Mouse (Mus musculus) MEL (cell line): ENCODE measurements around the gene Ddx18. TPM values are rescaled to one million over a fixed set of nuclear protein-coding genes. Genes with fewer than 3 reads are reported as not detected.

Source experiments
- DNase-seq: peaks from one replicate; pipeline ENCODE4 v3.0.0; 2011; ENCODE audit warnings: low read depth, low spot score
- H3K27ac ChIP-seq: 2 replicates; pipeline ENCODE4 v1.5.1; 2012; ENCODE audit warnings: low read depth, mild to moderate bottlenecking, control low read depth, low read length, moderate library complexity; ENCODE audit not compliant: control insufficient read depth
- H3K27me3 ChIP-seq, 2 experiments: fragments of 150-350 bp in 1 of 2; sonication (generic) in 1 of 2; 2 replicates each; pipeline ENCODE4 v1.6.1; 2012; ENCODE audit warnings: low read length in 2 of 2, mild to moderate bottlenecking in 2 of 2, improper control_type of control experiment in 1 of 2, moderate library complexity in 1 of 2; ENCODE audit not compliant: insufficient read depth in 2 of 2, control insufficient read depth in 1 of 2
- H3K36me3 ChIP-seq, 2 experiments: 2 replicates each; pipeline ENCODE4 v1.6.1; 2012 to 2014; ENCODE audit warnings: low read length in 2 of 2, improper control_type of control experiment in 1 of 2, inconsistent platforms in 1 of 2, mild to moderate bottlenecking in 1 of 2; ENCODE audit not compliant: insufficient read depth in 2 of 2, control insufficient read depth in 1 of 2
- H3K4me1 ChIP-seq, 2 experiments: fragments of 150-350 bp in 1 of 2; sonication (generic) in 1 of 2; 2 replicates each; pipeline ENCODE4 v1.6.1; 2012; ENCODE audit warnings: low read length in 2 of 2, improper control_type of control experiment in 1 of 2, mild to moderate bottlenecking in 1 of 2; ENCODE audit not compliant: insufficient read depth in 2 of 2, control insufficient read depth in 1 of 2
- H3K4me3 ChIP-seq, 2 experiments: fragments of 150-350 bp in 1 of 2; sonication (generic) in 1 of 2; 2 replicates each; pipeline ENCODE4 v1.5.1; 2012; ENCODE audit warnings: low read depth in 2 of 2, low read length in 2 of 2, mild to moderate bottlenecking in 2 of 2, moderate library complexity in 2 of 2, control low read depth in 1 of 2, improper control_type of control experiment in 1 of 2; ENCODE audit not compliant: control insufficient read depth in 1 of 2, insufficient read depth in 1 of 2
- H3K79me2 ChIP-seq: 2 replicates; pipeline ENCODE4 v1.6.1; 2012; ENCODE audit warnings: mild to moderate bottlenecking, low read length, moderate library complexity; ENCODE audit not compliant: control insufficient read depth, poor library complexity, insufficient read depth
- H3K9ac ChIP-seq: 2 replicates; pipeline ENCODE4 v1.6.1; 2012; ENCODE audit warnings: low read depth, mild to moderate bottlenecking, control low read depth, low read length, moderate library complexity; ENCODE audit not compliant: control insufficient read depth, poor library complexity, severe bottlenecking
- H3K9me3 ChIP-seq: fragments of 150-350 bp; sonication (generic); replicated peaks from 2 replicates; pipeline ENCODE4 v1.6.1; 2012; ENCODE audit warnings: mild to moderate bottlenecking, low read length, improper control_type of control experiment, moderate library complexity; ENCODE audit not compliant: insufficient read depth
- CHD2 ChIP-seq: IDR thresholded peaks from 2 replicates; pipeline ENCODE4 v1.6.1; 2011; ENCODE audit warnings: low read length, improper control_type of control experiment
- CTCF ChIP-seq, 3 experiments: IDR thresholded peaks in 2 of 3; conservative IDR thresholded peaks in 1 of 3; 2 replicates each; pipeline ENCODE4 v1.5.1; 2011 to 2012; ENCODE audit warnings: low read length in 3 of 3, low read depth in 2 of 3, mild to moderate bottlenecking in 2 of 3, improper control_type of control experiment in 1 of 3, inconsistent platforms in 1 of 3, mixed read lengths in 1 of 3, moderate library complexity in 1 of 3; ENCODE audit not compliant: control insufficient read depth in 1 of 3, insufficient read depth in 1 of 3, poor library complexity in 1 of 3, severe bottlenecking in 1 of 3
- E2F4 ChIP-seq: IDR thresholded peaks from 2 replicates; pipeline ENCODE4 v1.6.1; 2011; ENCODE audit warnings: low read depth, low read length, improper control_type of control experiment, borderline replicate concordance
- ELF1 ChIP-seq: IDR thresholded peaks from 2 replicates; pipeline ENCODE4 v1.6.1; 2014; ENCODE audit warnings: low read depth, mild to moderate bottlenecking, inconsistent platforms, low read length, improper control_type of control experiment, moderate library complexity
- ETS1 ChIP-seq: IDR thresholded peaks from 2 replicates; pipeline ENCODE4 v1.6.1; 2012; ENCODE audit warnings: low read depth, mild to moderate bottlenecking, inconsistent platforms, low read length, improper control_type of control experiment, moderate library complexity
- GABPA ChIP-seq: IDR thresholded peaks from 2 replicates; pipeline ENCODE4 v1.6.1; 2012; ENCODE audit warnings: low read depth, mild to moderate bottlenecking, inconsistent platforms, low read length, improper control_type of control experiment, moderate library complexity
- HCFC1 ChIP-seq: IDR thresholded peaks from 2 replicates; pipeline ENCODE4 v1.6.1; 2012; ENCODE audit warnings: low read depth, mild to moderate bottlenecking, inconsistent platforms, low read length, improper control_type of control experiment, moderate library complexity
- JUND ChIP-seq: IDR thresholded peaks from 2 replicates; pipeline ENCODE4 v1.6.1; 2011; ENCODE audit warnings: low read depth, mild to moderate bottlenecking, improper control_type of control experiment, low read length
- MAFK ChIP-seq: IDR thresholded peaks from 2 replicates; pipeline ENCODE4 v1.6.1; 2011; ENCODE audit warnings: low read depth, mild to moderate bottlenecking, low read length, improper control_type of control experiment, borderline replicate concordance
- MEF2A ChIP-seq: IDR thresholded peaks from 2 replicates; pipeline ENCODE4 v1.6.1; 2014; ENCODE audit warnings: low read depth, mild to moderate bottlenecking, inconsistent platforms, low read length, improper control_type of control experiment; ENCODE audit not compliant: poor library complexity, insufficient replicate concordance, severe bottlenecking; ENCODE audit errors: extremely low read depth
- MXI1 ChIP-seq: IDR thresholded peaks from 2 replicates; pipeline ENCODE4 v1.6.1; 2011; ENCODE audit warnings: mild to moderate bottlenecking, low read depth, low read length, improper control_type of control experiment
- MYB ChIP-seq: IDR thresholded peaks from 2 replicates; pipeline ENCODE4 v1.6.1; 2011; ENCODE audit warnings: mild to moderate bottlenecking, low read depth, low read length, improper control_type of control experiment
- NELFE ChIP-seq: IDR thresholded peaks from 2 replicates; pipeline ENCODE4 v1.6.1; 2011; ENCODE audit warnings: low read depth, low read length, improper control_type of control experiment
- POLR2AphosphoS2 ChIP-seq: IDR thresholded peaks from 2 replicates; pipeline ENCODE4 v1.6.1; 2011; ENCODE audit warnings: low read length, improper control_type of control experiment
- RCOR1 ChIP-seq: IDR thresholded peaks from 2 replicates; pipeline ENCODE4 v1.6.1; 2012; ENCODE audit warnings: low read depth, mild to moderate bottlenecking, inconsistent platforms, low read length, improper control_type of control experiment
- SMC3 ChIP-seq: IDR thresholded peaks from 2 replicates; pipeline ENCODE4 v1.6.1; 2011; ENCODE audit warnings: low read depth, low read length, improper control_type of control experiment
- TCF12 ChIP-seq: IDR thresholded peaks from 2 replicates; pipeline ENCODE4 v1.6.1; 2014; ENCODE audit warnings: low read depth, mild to moderate bottlenecking, inconsistent platforms, low read length, improper control_type of control experiment, moderate library complexity
- UBTF ChIP-seq: IDR thresholded peaks from 2 replicates; pipeline ENCODE4 v1.6.1; 2012; ENCODE audit warnings: low read depth, mild to moderate bottlenecking, inconsistent platforms, low read length, improper control_type of control experiment, moderate library complexity, borderline replicate concordance; ENCODE audit not compliant: insufficient read depth
- USF1 ChIP-seq: IDR thresholded peaks from 2 replicates; pipeline ENCODE4 v1.6.1; 2014; ENCODE audit warnings: low read depth, mild to moderate bottlenecking, inconsistent platforms, low read length, improper control_type of control experiment, moderate library complexity
- USF2 ChIP-seq, 2 experiments: IDR thresholded peaks; 2 replicates each; pipeline ENCODE4 v1.6.1; 2011 to 2012; ENCODE audit warnings: improper control_type of control experiment in 2 of 2, low read length in 2 of 2, borderline replicate concordance in 1 of 2, inconsistent platforms in 1 of 2, low read depth in 1 of 2, mild to moderate bottlenecking in 1 of 2; ENCODE audit not compliant: insufficient read depth in 1 of 2
- ZKSCAN1 ChIP-seq: IDR thresholded peaks from 2 replicates; pipeline ENCODE4 v1.6.1; 2012; ENCODE audit warnings: low read depth, mild to moderate bottlenecking, inconsistent platforms, low read length, improper control_type of control experiment, moderate library complexity
- polyA plus RNA-seq, 2 experiments: library from polyadenylated mRNA; stranded (reverse) in 1 of 2; unstranded in 1 of 2; fragments of >175 nt in 1 of 2; fragments of >200 nt in 1 of 2; gene quantifications; 2 replicates each; pipeline versions ENCODE4 v1.2.1 to v1.2.4; 2012; ENCODE audit warnings: low replicate concordance in 2 of 2, low read depth in 1 of 2; ENCODE audit not compliant: insufficient read length in 2 of 2, insufficient read depth in 1 of 2, missing spikeins in 1 of 2
- total RNA-seq: library from RNA; depleted of rRNA; stranded (reverse); fragments of 300-350 nt; gene quantifications from 2 replicates; pipeline ENCODE4 v1.2.3, GENCODE M21; 2012

Gene Ddx18
- total and polyA plus RNA-seq, 3 experiments = 125 to 185 TPM; not detected in 1

GRCm38 (mm10) chr1:121567521-121568489 lies at the start of gene Ddx18 (continued):
- TF ChIP-seq USF2 (IDR thresholded peaks at IDR 0.05; ENCODE audit: borderline replicate concordance in 1 of 2, insufficient read depth in 1 of 2, low read depth in 1 of 2, low read length in 2 of 2) = no peak
- no peak for TF ChIP-seq JUND
- no peak for TF ChIP-seq SMC3

GRCm38 (mm10) chr1:121608000-121608399 lies 40.2 kb upstream of the Ddx18 start:
- TF ChIP-seq HCFC1 (no peak), MYB (no peak), MAFK (no peak), TCF12 (no peak), ETS1 (no peak), ZKSCAN1 (no peak), POLR2AphosphoS2 (no peak), USF1 (no peak), ELF1 (no peak), SMC3 (no peak), RCOR1 (no peak)
- Histone ChIP-seq H3K36me3 (no peaks in the 10 kb centered on the region), H3K79me2 (no peaks in the 10 kb centered on the region), H3K9me3 (no peaks in the 10 kb centered on the region), H3K4me3 (no peak overlapping the region), H3K27ac (no peak overlapping the region), H3K4me1 (no peaks in the 10 kb centered on the region), H3K27me3 (no peaks in the 10 kb centered on the region), H3K9ac (no peak overlapping the region)
- no peak for DNase-seq

GRCm38 (mm10) chr1:121605118-121605517 lies 37.3 kb upstream of the Ddx18 start:
- TF ChIP-seq MXI1 (no peak), MEF2A (no peak), CTCF (IDR thresholded peaks at IDR 0.05 in 2 of 3, conservative IDR thresholded peaks at IDR 0.05 in 1 of 3; ENCODE audit: control insufficient read depth in 1 of 3, insufficient read depth in 1 of 3, low read depth in 2 of 3, low read length in 3 of 3, poor library complexity in 1 of 3, severe bottlenecking in 1 of 3) (no peak), SMC3 (no peak), UBTF (no peak), E2F4 (no peak), JUND (no peak), NELFE (no peak), GABPA (no peak), HCFC1 (no peak), USF2 (IDR thresholded peaks at IDR 0.05; ENCODE audit: borderline replicate concordance in 1 of 2, insufficient read depth in 1 of 2, low read depth in 1 of 2, low read length in 2 of 2) (no peak), MAFK (no peak), POLR2AphosphoS2 (no peak), CHD2 (no peak)
- Histone ChIP-seq H3K4me1 (no peaks in the 10 kb centered on the region), H3K36me3 (no peaks in the 10 kb centered on the region), H3K9ac (no peak overlapping the region), H3K4me3 (no peak overlapping the region), H3K79me2 (no peaks in the 10 kb centered on the region), H3K27ac (no peak overlapping the region), H3K27me3 (no peaks in the 10 kb centered on the region), H3K9me3 (no peaks in the 10 kb centered on the region)
- no peak for DNase-seq
